Mouse (Mus musculus) erythroblast, embryonic 14.5 days (primary cell): ENCODE measurements at regions not wholly inside any gene's neighbourhood (a gene's known extent, or its start where the extent isn't known, plus 50 kb on each side); places are given as distances from the start of the nearest gene placed in this dataset.

Experiments
- GATA1 ChIP-seq: IDR thresholded peaks from 2 replicates; pipeline ENCODE4 v1.6.1; 2012; ENCODE audit warnings: low read length, inconsistent platforms, mixed read lengths
- TAL1 ChIP-seq: IDR thresholded peaks from 3 replicates; pipeline ENCODE4 v1.6.1; 2012; ENCODE audit warnings: low read length, inconsistent platforms, mixed read lengths

DNA sequence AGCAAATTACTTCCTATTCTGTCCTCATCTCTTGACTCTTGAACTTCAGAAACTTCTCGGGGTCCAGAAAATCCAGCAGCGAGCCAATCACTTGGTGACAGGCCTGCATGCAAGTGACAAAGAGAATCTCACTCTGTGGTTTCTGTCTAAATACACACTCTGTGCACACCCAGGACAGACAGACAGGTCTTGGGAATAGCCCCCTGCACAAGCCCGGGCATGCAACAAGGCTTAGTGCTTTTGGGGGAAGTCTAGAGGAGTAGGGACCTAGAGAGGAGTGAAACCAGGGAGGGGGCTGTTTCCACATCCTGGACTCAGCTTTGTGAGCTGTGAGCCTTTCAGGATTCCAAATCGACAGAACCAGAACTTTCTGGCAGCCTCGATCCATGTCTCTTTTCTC is 259.6 kb downstream of the Ajap1 start:
- no peak for TF ChIP-seq GATA1
- no peak for TF ChIP-seq TAL1
